Mouse (Mus musculus) mouse embryonic stem cell (cell line): Measurements from ENCODE around the gene Rnf222.

Experiments used
- in situ Hi-C, 2 experiments: fragments of 300-500 bp; cut with MboI; formaldehyde crosslinking; loops; 1 replicate in 1 of 2; 3 replicates in 1 of 2; pipeline ENCODE4 v1.14.3; 2019 to 2020; ENCODE audit warnings: low sequenced_read_pairs in 2 of 2, low pct_unique_long_range_greater_than_20kb in 1 of 2, mixed read lengths in 1 of 2; ENCODE audit not compliant: unreplicated experiment in 1 of 2

Rnf222 gene

DNA sequence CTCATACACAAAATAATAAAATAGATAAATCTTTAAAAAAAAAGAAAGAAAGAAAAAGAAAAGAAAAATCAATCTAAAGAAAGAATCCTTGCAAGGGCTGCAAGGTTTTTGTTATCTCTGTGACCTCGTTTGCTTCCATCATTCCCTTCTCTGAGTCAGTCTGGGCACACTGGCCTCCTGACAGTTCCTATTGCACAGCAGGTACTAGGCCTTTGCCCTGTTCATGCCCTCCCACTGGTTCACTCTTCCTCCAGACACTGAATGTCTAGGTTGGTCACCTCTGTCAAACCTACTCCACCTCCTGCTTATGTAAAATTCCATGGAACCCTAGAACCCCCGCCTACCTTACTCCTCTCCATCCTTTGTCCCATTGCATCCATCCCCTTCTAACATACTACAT is 56.9 kb downstream of the Rnf222 start:
- in situ Hi-C loops = no loop called here
